Mouse (Mus musculus): ENCODE results near the gene Myh14.

GRCm38 (mm10) chr7:44606171-44606901, 64.3 kb downstream of the Myh14 start:
- TF ChIP-seq CTCF (IDR thresholded peaks at IDR 0.05; ENCODE audit: low read depth) (no peak), EP300 (IDR thresholded peaks at IDR 0.05; ENCODE audit: low read depth) (no peak)
